Mouse (Mus musculus) kidney, postnatal 10 days (tissue): ENCODE results near the gene Pgbd5.

Source experiments
- DNase-seq: peaks from one replicate; pipeline ENCODE4 v3.0.0; 2021; ENCODE audit warnings: mixed read lengths

Pgbd5 gene

DNA sequence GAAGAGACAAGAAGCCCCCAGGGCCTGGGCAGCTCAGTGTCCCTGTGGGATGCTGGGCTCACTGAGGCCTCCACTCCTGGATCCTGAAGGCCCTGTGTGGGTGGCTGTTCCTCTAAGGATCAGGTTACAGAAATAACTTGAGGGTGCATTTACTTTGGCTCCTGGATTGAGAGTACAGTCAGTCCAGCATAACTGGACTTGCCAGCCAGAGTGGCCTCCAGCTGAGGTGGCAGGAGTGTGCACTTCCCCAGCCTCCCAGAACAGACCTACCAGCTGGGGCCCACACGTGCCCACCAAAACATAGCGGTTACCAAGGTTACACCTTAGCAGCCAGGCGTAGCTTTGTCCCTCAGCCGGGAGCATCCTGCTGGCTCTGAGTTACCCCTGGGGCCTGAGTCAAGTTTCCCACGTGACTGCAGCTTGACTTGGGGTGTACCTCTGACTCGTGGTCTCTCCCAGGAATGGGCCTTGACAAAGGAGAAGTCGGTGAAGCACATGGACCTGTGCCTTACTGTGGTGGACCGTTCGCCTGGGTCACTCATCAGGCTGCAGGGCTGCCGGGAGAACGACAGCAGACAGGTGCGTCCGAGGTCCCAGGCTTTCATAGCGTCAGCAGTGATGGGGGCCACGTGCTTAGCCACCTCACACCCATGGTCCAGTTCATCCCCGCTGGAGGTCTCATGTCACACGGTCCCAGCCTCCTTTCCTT, 98.9 kb downstream of the Pgbd5 start:
- DNase-seq, result no peak

DNA sequence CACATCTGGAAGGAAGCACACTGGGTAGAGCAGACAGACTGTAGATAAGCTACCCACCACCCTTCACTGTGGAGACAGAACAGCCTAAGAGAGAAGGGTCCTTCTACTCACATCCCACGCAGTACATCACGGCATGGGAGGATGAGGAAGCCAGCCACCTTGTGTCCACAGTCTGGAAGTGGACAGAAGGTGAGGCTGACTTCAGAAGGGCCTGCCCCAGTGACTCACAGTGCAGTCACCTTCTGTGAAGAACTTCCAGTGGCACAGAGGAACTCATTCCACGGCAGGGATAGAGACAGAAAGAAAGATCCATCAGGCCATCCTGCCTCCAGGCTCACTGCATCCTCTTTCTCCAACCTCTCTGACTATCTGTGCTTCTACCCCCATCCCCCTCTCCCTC, 99.7 kb downstream of the Pgbd5 start:
- no peak for DNase-seq

DNA sequence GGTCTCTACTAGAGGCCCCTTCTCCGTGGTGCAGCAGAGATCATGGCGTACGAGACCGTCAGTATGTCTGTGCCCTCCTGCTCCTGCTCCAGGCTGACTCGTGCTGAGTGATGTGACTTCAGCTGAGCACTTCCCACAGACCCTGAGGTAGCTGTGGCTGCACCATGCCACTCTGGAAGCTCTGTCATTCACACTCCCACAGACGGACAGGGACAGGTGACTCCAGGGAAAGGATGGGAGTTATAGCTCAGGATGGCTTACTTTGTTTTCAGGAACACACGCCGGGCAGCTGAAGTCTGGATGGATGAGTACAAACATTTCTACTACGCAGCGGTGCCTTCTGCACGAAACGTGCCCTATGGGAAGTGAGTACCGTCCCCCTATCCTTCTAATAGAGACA, 103.2 kb downstream of the Pgbd5 start:
- DNase-seq, result no peak

DNA sequence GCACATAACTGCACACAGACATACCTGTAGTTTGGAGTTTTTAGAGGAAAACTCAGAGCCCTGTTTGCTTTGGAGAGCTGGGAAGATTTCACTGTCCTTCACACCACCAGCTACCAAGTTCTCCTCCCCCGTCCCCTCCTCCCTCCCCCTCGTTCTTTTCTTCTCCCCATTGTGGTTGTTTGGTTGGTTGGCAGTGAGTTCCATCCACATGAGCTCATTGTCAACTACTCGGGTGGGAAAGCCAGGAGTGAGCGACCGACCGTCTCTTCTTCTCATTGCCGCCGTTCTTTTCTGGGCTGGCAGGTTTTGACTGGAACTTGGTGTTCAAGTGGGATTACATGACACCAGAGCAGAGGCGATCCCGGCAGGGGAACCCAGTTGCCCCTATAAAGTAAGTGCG, 107.8 kb downstream of the Pgbd5 start:
- no peak for DNase-seq

DNA sequence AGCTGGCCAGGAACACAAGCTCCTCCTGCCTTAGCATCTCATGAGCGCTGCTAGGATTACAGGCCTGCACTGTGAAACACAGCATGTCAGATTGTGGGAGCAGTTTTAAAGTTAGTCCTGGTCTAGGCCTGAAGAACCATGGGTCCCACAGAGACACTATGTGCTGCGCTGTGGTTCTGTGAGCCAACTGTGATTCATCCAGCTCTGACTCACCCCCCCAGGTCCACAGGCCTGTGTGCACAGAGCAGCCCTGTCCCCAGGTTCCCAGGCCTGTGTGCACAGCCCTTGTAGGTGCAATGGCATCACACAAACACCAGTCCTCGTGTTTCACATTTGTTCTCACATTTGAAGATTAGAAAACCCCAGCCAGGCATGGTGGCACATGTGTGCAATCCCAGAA, 108.4 kb downstream of the Pgbd5 start:
- DNase-seq, result no peak

DNA sequence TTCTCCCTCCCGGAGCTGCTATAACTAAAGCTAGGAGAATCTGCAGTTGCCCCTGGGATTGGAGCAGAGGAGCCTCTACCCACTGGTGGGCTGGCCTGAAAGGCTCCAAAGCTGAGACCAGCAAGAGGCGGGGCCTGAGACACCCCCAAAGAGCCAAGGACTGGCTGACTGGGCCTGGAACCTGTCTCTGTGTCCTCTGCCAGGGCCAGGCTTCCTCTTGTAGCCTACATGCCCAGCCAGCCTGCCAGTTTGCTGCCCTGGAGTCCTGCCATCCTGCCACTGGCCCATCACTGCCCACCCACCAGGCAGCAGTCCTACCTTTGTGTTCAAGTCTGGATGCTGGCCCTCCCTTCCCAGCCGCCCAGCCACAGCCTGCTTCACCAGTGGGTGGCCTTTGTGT, 109.0 kb downstream of the Pgbd5 start:
- no peak for DNase-seq

DNA sequence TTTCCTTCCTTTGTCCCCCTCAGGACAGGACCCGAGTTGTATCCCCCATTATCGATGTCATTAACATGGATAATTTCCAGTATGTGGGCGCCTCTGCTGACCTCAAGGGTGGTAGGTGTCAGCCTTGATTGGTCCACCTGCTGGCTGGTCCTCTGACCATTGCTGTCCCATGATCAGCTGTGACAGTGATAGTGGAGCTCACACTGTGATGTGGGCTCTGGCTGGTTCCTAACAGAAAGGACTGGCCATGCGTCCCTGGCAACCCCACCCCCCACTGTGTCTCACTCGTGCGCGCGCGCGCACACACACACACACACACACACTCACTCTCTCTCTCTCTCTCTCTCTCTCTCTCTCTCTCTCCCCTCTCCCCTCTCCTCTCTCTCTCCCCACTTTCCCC, 109.8 kb downstream of the Pgbd5 start:
- DNase-seq, result no peak

DNA sequence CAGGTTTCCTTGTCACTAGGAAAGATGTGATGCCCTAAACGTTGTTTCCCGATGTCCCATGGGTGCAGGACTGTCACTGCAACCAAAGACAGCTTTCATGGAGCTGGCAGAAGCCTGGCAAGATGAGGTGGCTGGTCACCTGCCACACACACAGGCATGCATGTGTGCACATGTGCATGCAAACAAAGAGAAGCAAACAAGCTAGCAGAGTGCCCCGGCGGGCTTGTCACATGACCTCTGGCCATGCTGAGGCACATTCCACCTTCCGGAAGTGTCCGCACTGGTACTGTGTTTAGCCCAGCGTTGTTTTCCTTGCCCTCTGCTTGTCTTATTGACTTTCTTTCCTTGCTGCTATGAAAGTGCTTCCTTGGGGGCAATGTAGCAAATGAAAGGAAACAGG, 111.2 kb downstream of the Pgbd5 start:
- no peak for DNase-seq

DNA sequence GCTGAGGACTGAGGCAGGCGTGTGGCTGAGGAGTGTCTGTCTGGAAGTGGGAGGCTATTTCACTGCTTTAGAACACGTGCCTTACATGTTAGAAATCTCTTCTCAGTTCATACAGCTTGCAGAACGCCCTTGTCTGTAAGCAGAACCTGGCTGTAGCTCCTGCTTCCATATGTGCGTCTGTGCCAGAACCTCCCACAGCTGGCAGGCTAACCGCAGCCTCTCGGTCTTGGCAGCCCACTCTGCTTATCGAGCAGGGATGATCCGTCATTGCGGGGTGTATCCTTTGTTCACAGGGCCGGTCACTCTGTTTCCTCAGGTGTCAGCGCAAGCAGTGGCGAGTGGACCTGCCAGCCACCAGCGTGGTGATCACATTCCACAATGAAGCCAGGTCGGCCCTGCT, 116.1 kb downstream of the Pgbd5 start:
- no peak for DNase-seq

DNA sequence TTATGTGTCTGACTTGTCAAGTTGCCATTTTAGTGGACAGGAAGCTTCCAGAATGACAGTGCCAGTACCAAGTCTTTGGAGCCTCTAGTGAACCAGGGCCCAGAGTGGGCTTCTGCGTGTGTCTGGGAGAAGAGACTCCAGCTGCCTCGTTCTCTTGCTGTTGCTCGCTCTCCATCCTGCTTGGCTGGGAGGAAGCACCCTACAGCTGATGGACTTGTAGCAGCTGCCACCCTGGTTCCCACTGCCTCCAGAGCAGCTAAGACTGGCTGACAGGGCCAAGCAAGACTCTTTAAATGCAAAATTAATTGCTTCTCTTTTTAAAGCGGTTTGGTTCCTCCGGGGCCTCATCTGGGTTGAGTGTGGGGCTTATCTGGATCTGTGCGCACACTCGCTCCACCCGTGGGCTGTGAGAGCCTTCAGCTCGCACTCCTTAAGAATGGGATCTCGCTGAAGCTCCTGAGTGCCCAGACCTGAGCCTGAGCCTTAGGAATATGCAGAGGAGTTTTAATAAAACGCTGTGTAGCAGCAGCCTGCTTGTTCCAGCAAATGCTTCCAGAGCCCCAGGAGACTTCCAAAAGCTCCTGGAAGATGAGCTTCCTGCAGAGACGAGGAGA, 118.1 kb downstream of the Pgbd5 start:
- DNase-seq, result no peak

DNA sequence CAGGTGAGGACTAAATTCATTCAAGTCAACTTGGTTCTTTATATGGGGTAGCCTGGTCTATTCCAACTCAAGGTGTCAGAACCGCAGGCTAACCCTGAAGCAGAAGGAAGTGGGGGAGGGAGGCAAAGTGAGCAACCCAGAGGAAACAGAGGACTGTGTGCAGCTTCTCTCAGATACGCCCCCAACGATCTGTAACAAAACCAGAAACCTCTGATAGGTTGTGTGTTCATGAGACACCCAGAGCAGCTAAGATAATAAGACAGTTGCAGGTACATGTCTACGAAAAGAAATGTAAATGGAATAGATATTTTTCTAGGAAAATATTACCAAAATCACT, 120.2 kb downstream of the Pgbd5 start:
- DNase-seq, result no peak
